Mouse (Mus musculus): ENCODE results near the gene B4galnt3. TPM values are rescaled to one million over a fixed set of nuclear protein-coding genes. Genes with fewer than 3 reads are reported as not detected.
A peak's percentile ranks its signal among the peaks of the same experiment; 100 is the strongest.

The B4galnt3 gene
- polyA plus RNA-seq, 1 experiment: 15.8 TPM

DNA sequence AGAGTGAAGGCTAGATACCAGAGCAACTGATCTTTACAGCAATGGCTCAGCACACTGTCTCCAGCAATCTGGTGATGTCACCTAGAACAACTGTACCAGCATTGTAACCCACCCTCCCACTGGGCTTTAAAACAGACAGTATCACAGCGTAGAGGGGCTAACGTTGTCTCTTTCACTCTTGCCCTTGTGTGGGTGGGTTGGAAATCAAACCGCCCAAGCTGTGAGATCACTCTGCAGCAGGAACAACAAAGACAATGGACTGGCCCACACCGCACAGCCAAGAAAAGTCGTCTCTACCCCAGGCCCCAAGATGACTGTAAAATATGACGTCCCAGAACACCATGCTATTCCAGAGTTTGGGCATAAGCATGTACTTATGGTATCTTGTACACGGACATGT, 64.6 kb downstream of the B4galnt3 start:
- H3K4me1 ChIP-seq (ENCODE audit: control insufficient read depth, insufficient read depth, insufficient read length, low read length): peaks cover 19% of the 10 kb centered on the region
- H3K4me3 ChIP-seq (ENCODE audit: low read depth, low read length): no peak overlapping the region
- no peak overlapping the region for H3K27ac ChIP-seq (ENCODE audit: insufficient read depth, low read depth, low read length)
- no peak for TF ChIP-seq POLR2A (IDR thresholded peaks at IDR 0.05; ENCODE audit: low read depth, low read length)
- no peak for TF ChIP-seq CTCF (IDR thresholded peaks at IDR 0.05; ENCODE audit: extremely low read depth, insufficient read length, insufficient replicate concordance, low read depth, low read length)
- H3K36me3 ChIP-seq (ENCODE audit: control insufficient read depth, insufficient read depth, low read length): no peaks in the 10 kb centered on the region
- 91% methylated on average over 7 of the region's 7 CpGs for WGBS
- no peaks in the 10 kb centered on the region for H3K27me3 ChIP-seq (ENCODE audit: control insufficient read depth, insufficient read depth, low read length)

DNA sequence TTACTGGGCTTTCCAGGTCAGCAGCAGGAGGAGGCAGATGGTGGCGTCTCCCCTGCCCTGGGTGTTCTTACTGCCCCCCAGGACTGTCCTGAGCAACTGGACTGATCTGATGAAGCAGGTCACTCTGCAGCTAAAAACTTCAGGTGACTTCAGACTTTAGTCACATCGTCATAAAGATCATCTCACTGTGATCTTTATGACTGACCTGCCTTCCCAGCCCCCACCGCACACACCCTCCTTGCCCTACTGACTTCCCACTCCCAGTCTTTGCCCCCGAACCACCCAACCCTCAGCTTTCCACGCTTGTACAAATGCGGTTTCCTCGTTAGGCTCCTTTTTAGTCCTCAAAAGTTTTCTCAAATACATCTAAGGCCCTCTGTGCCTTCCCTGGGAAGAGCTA, 67.3 kb downstream of the B4galnt3 start:
- H3K27ac ChIP-seq (ENCODE audit: insufficient read depth, low read depth, low read length): peak overlapping the region; percentile 90
- peaks cover 11% of the 10 kb centered on the region; the same call in 1 of the 2 replicates for H3K4me1 ChIP-seq (ENCODE audit: control insufficient read depth, insufficient read depth, insufficient read length, low read length)
- H3K27me3 ChIP-seq (ENCODE audit: control insufficient read depth, insufficient read depth, low read length): no peaks in the 10 kb centered on the region
- no peak overlapping the region for H3K4me3 ChIP-seq (ENCODE audit: low read depth, low read length)
- no peaks in the 10 kb centered on the region; the same call in 1 of the 2 replicates for H3K36me3 ChIP-seq (ENCODE audit: control insufficient read depth, insufficient read depth, low read length)
- TF ChIP-seq POLR2A (IDR thresholded peaks at IDR 0.05; ENCODE audit: low read depth, low read length): no peak
- TF ChIP-seq CTCF (IDR thresholded peaks at IDR 0.05; ENCODE audit: extremely low read depth, insufficient read length, insufficient replicate concordance, low read depth, low read length): no peak
- WGBS: 34% methylated on average over 7 of the region's 7 CpGs

DNA sequence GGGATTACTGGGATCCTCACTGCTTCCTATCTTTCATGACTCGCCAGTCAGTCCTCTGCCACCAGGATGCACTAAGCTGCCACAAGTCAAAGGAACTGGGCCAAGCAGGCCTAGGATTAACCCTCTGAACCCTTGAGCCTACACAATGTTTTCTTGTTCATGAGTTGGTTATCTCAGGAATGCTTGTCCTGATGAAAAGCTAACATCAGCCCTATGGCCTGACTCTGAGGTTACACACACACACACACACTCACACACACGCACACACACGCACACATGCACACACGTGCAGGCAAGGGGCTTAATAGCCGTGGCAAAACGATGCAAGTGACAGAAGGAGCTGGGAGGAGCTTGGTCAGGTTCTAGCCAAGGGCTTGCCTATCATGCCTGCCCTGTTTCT, 69.0 kb downstream of the B4galnt3 start:
- Histone ChIP-seq H3K4me1 (ENCODE audit: control insufficient read depth, insufficient read depth, insufficient read length, low read length) (peaks cover 11% of the 10 kb centered on the region; the same call in 1 of the 2 replicates), H3K4me3 (ENCODE audit: low read depth, low read length) (no peak overlapping the region), H3K27me3 (ENCODE audit: control insufficient read depth, insufficient read depth, low read length) (no peaks in the 10 kb centered on the region), H3K36me3 (ENCODE audit: control insufficient read depth, insufficient read depth, low read length) (no peaks in the 10 kb centered on the region; the same call in 1 of the 2 replicates), H3K27ac (ENCODE audit: insufficient read depth, low read depth, low read length) (no peak overlapping the region)
- WGBS: 72% methylated on average over 6 of the region's 6 CpGs
- TF ChIP-seq POLR2A (IDR thresholded peaks at IDR 0.05; ENCODE audit: low read depth, low read length) (no peak), CTCF (IDR thresholded peaks at IDR 0.05; ENCODE audit: extremely low read depth, insufficient read length, insufficient replicate concordance, low read depth, low read length) (no peak)

DNA sequence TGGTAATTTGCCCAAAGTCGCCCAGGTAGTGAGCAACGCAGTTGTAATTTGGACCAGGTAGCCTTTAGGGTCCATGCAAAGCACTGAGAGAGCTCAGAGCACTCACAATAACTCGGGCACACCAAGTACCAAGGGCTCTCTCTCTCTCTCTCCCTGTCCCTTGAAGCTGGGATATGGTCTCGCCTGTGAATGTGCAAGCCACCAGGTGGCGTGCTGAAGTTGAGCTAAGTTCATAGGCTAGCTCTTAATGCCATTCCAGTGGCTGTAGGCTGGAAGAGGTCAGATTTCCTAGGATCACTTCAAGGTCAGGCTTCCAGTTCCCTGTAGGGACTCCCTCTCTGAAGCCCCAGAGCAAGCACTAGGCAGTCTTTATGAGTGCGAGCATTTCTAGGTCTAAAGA, 71.7 kb downstream of the B4galnt3 start:
- Histone ChIP-seq H3K4me3 (ENCODE audit: low read depth, low read length) (no peak overlapping the region), H3K36me3 (ENCODE audit: control insufficient read depth, insufficient read depth, low read length) (no peaks in the 10 kb centered on the region; the same call in 1 of the 2 replicates), H3K27me3 (ENCODE audit: control insufficient read depth, insufficient read depth, low read length) (no peaks in the 10 kb centered on the region), H3K27ac (ENCODE audit: insufficient read depth, low read depth, low read length) (no peak overlapping the region), H3K4me1 (ENCODE audit: control insufficient read depth, insufficient read depth, insufficient read length, low read length) (peaks cover 9% of the 10 kb centered on the region; the same call in 1 of the 2 replicates)
- TF ChIP-seq CTCF (IDR thresholded peaks at IDR 0.05; ENCODE audit: extremely low read depth, insufficient read length, insufficient replicate concordance, low read depth, low read length) (peak; percentile 78; the same call in 1 of the 2 replicates), POLR2A (IDR thresholded peaks at IDR 0.05; ENCODE audit: low read depth, low read length) (no peak)
- WGBS: 32% methylated on average over 6 of the region's 6 CpGs

DNA sequence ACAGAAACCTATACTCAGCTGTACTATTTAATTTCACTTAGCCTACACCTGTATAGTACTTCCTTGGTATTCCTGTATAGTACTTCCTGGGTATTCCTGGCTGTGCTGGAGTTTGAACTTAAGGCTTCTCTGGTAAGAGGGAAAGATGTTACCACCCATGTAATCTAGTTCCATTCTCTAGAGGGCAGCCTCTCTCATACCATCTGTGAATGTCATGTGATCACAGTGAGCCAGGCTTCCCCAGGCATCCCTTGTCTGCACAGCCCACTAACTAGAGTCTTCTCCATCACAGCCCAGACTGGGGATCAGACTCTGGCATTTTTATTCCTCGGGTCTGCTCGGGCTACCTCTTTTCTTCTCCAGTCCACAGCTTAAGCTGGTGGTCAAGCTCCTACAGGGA, 75.1 kb downstream of the B4galnt3 start:
- no peaks in the 10 kb centered on the region for H3K27me3 ChIP-seq (ENCODE audit: control insufficient read depth, insufficient read depth, low read length)
- 86% methylated on average over 2 of the region's 2 CpGs for WGBS

DNA sequence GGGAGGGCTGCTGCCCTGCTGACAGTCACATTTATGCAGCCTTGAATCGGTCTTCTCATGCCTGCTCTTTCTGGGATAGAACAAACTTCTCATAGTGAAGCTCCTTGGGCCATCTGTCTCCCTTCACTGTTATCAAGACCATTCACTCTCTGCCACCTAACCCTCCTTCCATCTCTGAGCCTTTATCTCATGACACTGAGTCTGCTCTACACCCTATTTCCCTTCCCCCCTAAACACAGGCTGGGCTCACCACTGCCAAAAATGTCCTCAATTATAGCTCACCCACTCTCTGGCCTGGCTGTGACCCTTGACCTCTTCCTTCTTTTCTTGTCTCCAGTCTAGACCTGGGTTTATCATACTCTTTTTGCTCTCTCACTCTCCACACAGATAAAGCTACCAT, 77.7 kb downstream of the B4galnt3 start:
- Histone ChIP-seq H3K27me3 (ENCODE audit: control insufficient read depth, insufficient read depth, low read length) (no peaks in the 10 kb centered on the region), H3K36me3 (ENCODE audit: control insufficient read depth, insufficient read depth, low read length) (peaks cover 8% of the 10 kb centered on the region; the same call in 1 of the 2 replicates), H3K27ac (ENCODE audit: insufficient read depth, low read depth, low read length) (no peak overlapping the region), H3K4me1 (ENCODE audit: control insufficient read depth, insufficient read depth, insufficient read length, low read length) (no peaks in the 10 kb centered on the region), H3K4me3 (ENCODE audit: low read depth, low read length) (no peak overlapping the region)
- TF ChIP-seq CTCF (IDR thresholded peaks at IDR 0.05; ENCODE audit: extremely low read depth, insufficient read length, insufficient replicate concordance, low read depth, low read length): no peak
- TF ChIP-seq POLR2A (IDR thresholded peaks at IDR 0.05; ENCODE audit: low read depth, low read length): no peak
- WGBS: 92% methylated on average over 1 of the region's 1 CpGs

More for the DNA sequence above, 75.1 kb downstream of the B4galnt3 start:
- no peak overlapping the region for H3K4me3 ChIP-seq (ENCODE audit: low read depth, low read length)
- no peak overlapping the region for H3K27ac ChIP-seq (ENCODE audit: insufficient read depth, low read depth, low read length)
- peaks cover 8% of the 10 kb centered on the region; the same call in 1 of the 2 replicates for H3K36me3 ChIP-seq (ENCODE audit: control insufficient read depth, insufficient read depth, low read length)
- no peak for TF ChIP-seq CTCF (IDR thresholded peaks at IDR 0.05; ENCODE audit: extremely low read depth, insufficient read length, insufficient replicate concordance, low read depth, low read length)
- TF ChIP-seq POLR2A (IDR thresholded peaks at IDR 0.05; ENCODE audit: low read depth, low read length): no peak
- no peaks in the 10 kb centered on the region for H3K4me1 ChIP-seq (ENCODE audit: control insufficient read depth, insufficient read depth, insufficient read length, low read length)

DNA sequence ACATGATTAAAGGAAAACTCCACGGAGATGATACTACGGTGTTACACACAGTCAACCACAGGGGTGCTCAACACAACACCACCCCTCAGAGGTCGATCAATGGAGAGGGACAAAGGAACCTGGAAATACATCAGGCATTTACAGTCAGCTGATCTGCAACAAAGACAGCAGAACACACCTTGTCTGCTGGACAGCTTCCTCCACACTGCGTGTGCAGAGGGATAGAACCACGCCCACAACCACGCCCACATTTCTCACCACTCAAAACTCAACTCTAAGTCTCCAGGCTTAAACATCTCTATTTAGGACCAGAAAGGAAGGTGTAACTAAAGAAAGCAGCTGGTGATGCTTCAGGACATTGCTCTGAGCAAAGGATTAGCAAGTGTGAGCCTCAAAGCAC, 82.8 kb downstream of the B4galnt3 start:
- 53% methylated on average over 6 of the region's 6 CpGs for WGBS
- Histone ChIP-seq H3K36me3 (ENCODE audit: control insufficient read depth, insufficient read depth, low read length) (peaks cover 9% of the 10 kb centered on the region), H3K4me3 (ENCODE audit: low read depth, low read length) (no peak overlapping the region), H3K27me3 (ENCODE audit: control insufficient read depth, insufficient read depth, low read length) (no peaks in the 10 kb centered on the region), H3K4me1 (ENCODE audit: control insufficient read depth, insufficient read depth, insufficient read length, low read length) (no peaks in the 10 kb centered on the region), H3K27ac (ENCODE audit: insufficient read depth, low read depth, low read length) (no peak overlapping the region)
- TF ChIP-seq CTCF (IDR thresholded peaks at IDR 0.05; ENCODE audit: extremely low read depth, insufficient read length, insufficient replicate concordance, low read depth, low read length): no peak
- TF ChIP-seq POLR2A (IDR thresholded peaks at IDR 0.05; ENCODE audit: low read depth, low read length): no peak

Data from small intestine, adult 2 months (tissue).